Mouse (Mus musculus) spleen, adult 2 months (tissue): ENCODE data around the gene Plekhh3.

ENCODE experiments used
- CTCF ChIP-seq: fragments of 200-500 bp; IDR thresholded peaks from 2 replicates; pipeline ENCODE4 v1.5.1; 2011; ENCODE audit warnings: mild to moderate bottlenecking, inconsistent platforms; ENCODE audit not compliant: insufficient read depth, insufficient read length, insufficient replicate concordance; ENCODE audit errors: extremely low read depth
- POLR2A ChIP-seq: fragments of 200-500 bp; IDR thresholded peaks from 2 replicates; pipeline ENCODE4 v1.6.1; 2011; ENCODE audit warnings: low read depth, low read length, inconsistent platforms

- TF ChIP-seq CTCF = no peak
- TF ChIP-seq POLR2A = no peak
Measured at GRCm38 (mm10) chr11:101174389-101174745, 3.2 kb upstream of the Plekhh3 start.
